Mouse (Mus musculus): ENCODE results near the gene Eef1akmt2. TPM values are rescaled to one million over a fixed set of nuclear protein-coding genes. Genes with fewer than 3 reads are reported as not detected.
A peak's percentile ranks its signal among the peaks of the same experiment; 100 is the strongest.

Gene Eef1akmt2
- polyA plus RNA-seq (2016; fragmentation: Nextera tagmentation; extraction: Ambion mirVana) = 76.6 and 80.1 TPM in 2 replicates

DNA sequence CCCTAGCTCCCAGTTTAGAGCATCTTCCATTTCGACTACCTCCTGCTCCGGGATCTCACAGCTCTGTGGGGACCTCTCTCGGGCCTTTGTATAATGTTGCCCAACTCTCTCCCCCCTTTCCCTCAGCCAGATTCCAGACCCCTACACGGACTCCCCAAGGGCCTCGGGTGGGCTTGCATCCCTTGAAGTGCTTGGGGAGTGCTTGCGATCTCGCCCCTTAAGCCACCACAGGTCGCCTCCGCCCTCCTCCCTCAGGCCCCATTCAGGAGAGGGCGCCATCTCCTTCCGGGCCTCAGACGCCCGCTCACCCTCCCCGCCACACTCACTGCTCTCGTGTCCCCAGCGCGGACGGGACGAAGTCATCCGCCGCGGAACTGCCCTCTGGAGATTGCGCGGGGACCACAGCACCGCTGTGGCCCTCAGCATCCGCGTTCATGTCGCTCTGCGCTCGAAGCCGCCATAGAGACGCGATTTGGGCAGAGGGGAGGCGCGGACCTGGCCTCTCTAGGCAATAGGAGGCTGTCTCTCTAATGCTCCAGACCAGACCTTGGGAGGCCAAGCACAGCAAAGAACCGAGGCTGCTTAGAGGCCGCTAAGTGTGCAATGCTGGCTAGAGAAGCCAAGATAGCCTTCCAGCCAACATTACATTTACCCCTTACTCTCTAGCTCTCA is at the start of gene Eef1akmt2:
Gene Eef1akmt2 (minus strand): TSS at position 501 of the 672 bp plus-strand sequence.
- H3K27me3 ChIP-seq (ENCODE audit: insufficient read depth, poor library complexity, severe bottlenecking) = no peaks in the 10 kb centered on the region
- peak within 1 kb of the TSS; percentile 74 for H3K4me3 ChIP-seq
- peak; percentile 90 for DNase-seq (ENCODE audit: low spot score)
- WGBS = under 1% methylated on average over 37 of the region's 37 CpGs
- no peaks in the 10 kb centered on the region for H3K9me3 ChIP-seq
- peaks cover 33% of the 10 kb centered on the region for H3K36me3 ChIP-seq
- H3K27ac ChIP-seq = peak within 1 kb of the TSS; percentile 98
- peaks cover 18% of the 10 kb centered on the region for H3K4me1 ChIP-seq (replicated peaks)

- no peaks in the 10 kb centered on the region for H3K4me1 ChIP-seq (replicated peaks)
- H3K27me3 ChIP-seq (ENCODE audit: insufficient read depth, poor library complexity, severe bottlenecking) = no peaks in the 10 kb centered on the region
- no peak overlapping the region for H3K27ac ChIP-seq
- no peak overlapping the region for H3K4me3 ChIP-seq
- DNase-seq (ENCODE audit: low spot score) = no peak
- WGBS = 64% methylated on average over 2 of the region's 2 CpGs
- no peaks in the 10 kb centered on the region for H3K36me3 ChIP-seq
- H3K9me3 ChIP-seq = no peaks in the 10 kb centered on the region
These were observed 48.5 kb upstream of the Eef1akmt2 start for GRCm38 (mm10) chr7:132900826-132901531.

GRCm38 (mm10) chr7:132898234-132898633 is 45.8 kb upstream of the Eef1akmt2 start:
- Histone ChIP-seq H3K9me3 (no peaks in the 10 kb centered on the region), H3K4me3 (no peak overlapping the region), H3K27ac (no peak overlapping the region), H3K36me3 (no peaks in the 10 kb centered on the region), H3K27me3 (ENCODE audit: insufficient read depth, poor library complexity, severe bottlenecking) (no peaks in the 10 kb centered on the region), H3K4me1 (replicated peaks) (no peaks in the 10 kb centered on the region)
- 91% methylated on average over 2 of the region's 2 CpGs for WGBS
- no peak for DNase-seq (ENCODE audit: low spot score)

GRCm38 (mm10) chr7:132897258-132897657 is 44.8 kb upstream of the Eef1akmt2 start:
- H3K4me3 ChIP-seq = no peak overlapping the region
- H3K9me3 ChIP-seq = no peaks in the 10 kb centered on the region
- no peaks in the 10 kb centered on the region for H3K36me3 ChIP-seq
- DNase-seq (ENCODE audit: low spot score) = no peak
- no peak overlapping the region for H3K27ac ChIP-seq
- H3K4me1 ChIP-seq (replicated peaks) = 0 out of 2 replicates have a peak, but pooled peaks cover 1% of the 10 kb centered on the region
- WGBS = 85% methylated on average over 10 of the region's 10 CpGs
- H3K27me3 ChIP-seq (ENCODE audit: insufficient read depth, poor library complexity, severe bottlenecking) = no peaks in the 10 kb centered on the region

GRCm38 (mm10) chr7:132896206-132896815 is 43.8 kb upstream of the Eef1akmt2 start:
- no peak for DNase-seq (ENCODE audit: low spot score)
- Histone ChIP-seq H3K36me3 (no peaks in the 10 kb centered on the region), H3K27ac (no peak overlapping the region), H3K4me1 (replicated peaks) (0 out of 2 replicates have a peak, but pooled peaks cover 4% of the 10 kb centered on the region), H3K27me3 (ENCODE audit: insufficient read depth, poor library complexity, severe bottlenecking) (no peaks in the 10 kb centered on the region), H3K4me3 (no peak overlapping the region), H3K9me3 (no peaks in the 10 kb centered on the region)
- 89% methylated on average over 9 of the region's 9 CpGs for WGBS

GRCm38 (mm10) chr7:132894841-132895555 is 42.5 kb upstream of the Eef1akmt2 start:
- Histone ChIP-seq H3K36me3 (no peaks in the 10 kb centered on the region), H3K27ac (no peak overlapping the region), H3K9me3 (no peaks in the 10 kb centered on the region), H3K27me3 (ENCODE audit: insufficient read depth, poor library complexity, severe bottlenecking) (no peaks in the 10 kb centered on the region), H3K4me1 (replicated peaks) (0 out of 2 replicates have a peak, but pooled peaks cover 4% of the 10 kb centered on the region), H3K4me3 (no peak overlapping the region)
- DNase-seq (ENCODE audit: low spot score) = no peak
- WGBS = 83% methylated on average over 7 of the region's 7 CpGs

- Histone ChIP-seq H3K9me3 (no peaks in the 10 kb centered on the region), H3K27me3 (ENCODE audit: insufficient read depth, poor library complexity, severe bottlenecking) (no peaks in the 10 kb centered on the region), H3K36me3 (no peaks in the 10 kb centered on the region), H3K27ac (no peak overlapping the region), H3K4me3 (no peak overlapping the region), H3K4me1 (replicated peaks) (0 out of 2 replicates have a peak, but pooled peaks cover 4% of the 10 kb centered on the region)
- WGBS = 78% methylated on average over 1 of the region's 1 CpGs
- no peak for DNase-seq (ENCODE audit: low spot score)
These were observed 40.9 kb upstream of the Eef1akmt2 start for GRCm38 (mm10) chr7:132893336-132893735.

DNA sequence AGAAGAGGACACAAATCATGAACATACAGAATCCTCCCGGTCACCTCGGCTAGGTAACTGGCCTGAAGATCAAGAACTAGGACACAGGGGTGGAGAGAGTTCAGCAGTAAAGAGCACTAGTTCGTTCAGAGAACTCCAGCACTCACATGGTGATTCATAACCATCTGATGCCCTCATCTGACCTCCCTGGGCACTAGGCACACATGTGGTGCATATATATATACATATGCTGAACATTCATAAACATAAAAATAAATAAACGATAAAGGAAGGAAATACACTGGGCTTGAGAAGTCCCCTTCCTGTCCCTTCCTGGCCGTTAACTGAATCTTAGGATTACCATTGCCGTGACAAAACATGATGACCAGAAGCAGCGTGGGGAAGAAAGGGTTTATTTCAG is 40.3 kb upstream of the Eef1akmt2 start:
- no peak for DNase-seq (ENCODE audit: low spot score)
- H3K4me1 ChIP-seq (replicated peaks) = 0 out of 2 replicates have a peak, but pooled peaks cover 4% of the 10 kb centered on the region
- H3K4me3 ChIP-seq = no peak overlapping the region
- H3K27me3 ChIP-seq (ENCODE audit: insufficient read depth, poor library complexity, severe bottlenecking) = no peaks in the 10 kb centered on the region
- H3K9me3 ChIP-seq = no peaks in the 10 kb centered on the region
- no peak overlapping the region for H3K27ac ChIP-seq
- 86% methylated on average over 7 of the region's 7 CpGs for WGBS
- no peaks in the 10 kb centered on the region for H3K36me3 ChIP-seq

GRCm38 (mm10) chr7:132892311-132892661 is 39.8 kb upstream of the Eef1akmt2 start:
- H3K9me3 ChIP-seq = no peaks in the 10 kb centered on the region
- no peak for DNase-seq (ENCODE audit: low spot score)
- H3K27ac ChIP-seq = no peak overlapping the region
- no peaks in the 10 kb centered on the region for H3K27me3 ChIP-seq (ENCODE audit: insufficient read depth, poor library complexity, severe bottlenecking)
- no peaks in the 10 kb centered on the region for H3K36me3 ChIP-seq
- no peak overlapping the region for H3K4me3 ChIP-seq
- WGBS = 46% methylated on average over 4 of the region's 4 CpGs
- H3K4me1 ChIP-seq (replicated peaks) = peaks cover 7% of the 10 kb centered on the region; the same call in 1 of the 2 replicates

- Histone ChIP-seq H3K4me3 (no peak overlapping the region), H3K9me3 (no peaks in the 10 kb centered on the region), H3K27ac (no peak overlapping the region), H3K4me1 (replicated peaks) (peaks cover 10% of the 10 kb centered on the region; the same call in 1 of the 2 replicates), H3K27me3 (ENCODE audit: insufficient read depth, poor library complexity, severe bottlenecking) (no peaks in the 10 kb centered on the region), H3K36me3 (no peaks in the 10 kb centered on the region)
- no peak for DNase-seq (ENCODE audit: low spot score)
- 85% methylated on average over 5 of the region's 5 CpGs for WGBS
These were observed 39.3 kb upstream of the Eef1akmt2 start for GRCm38 (mm10) chr7:132891561-132892310.

- H3K36me3 ChIP-seq = peaks cover 6% of the 10 kb centered on the region; the same call in 1 of the 2 replicates
- H3K4me1 ChIP-seq (replicated peaks) = peaks cover 10% of the 10 kb centered on the region; the same call in 1 of the 2 replicates
- WGBS = 88% methylated on average over 5 of the region's 5 CpGs
- no peaks in the 10 kb centered on the region for H3K9me3 ChIP-seq
- H3K27me3 ChIP-seq (ENCODE audit: insufficient read depth, poor library complexity, severe bottlenecking) = no peaks in the 10 kb centered on the region
- no peak overlapping the region for H3K27ac ChIP-seq
- H3K4me3 ChIP-seq = no peak overlapping the region
- DNase-seq (ENCODE audit: low spot score) = no peak
These were observed 37.7 kb upstream of the Eef1akmt2 start for GRCm38 (mm10) chr7:132890201-132890600.

- Histone ChIP-seq H3K27ac (no peak overlapping the region), H3K4me1 (replicated peaks) (peaks cover 10% of the 10 kb centered on the region; the same call in 1 of the 2 replicates), H3K4me3 (no peak overlapping the region), H3K27me3 (ENCODE audit: insufficient read depth, poor library complexity, severe bottlenecking) (no peaks in the 10 kb centered on the region), H3K36me3 (peaks cover 11% of the 10 kb centered on the region), H3K9me3 (no peaks in the 10 kb centered on the region)
- DNase-seq (ENCODE audit: low spot score) = no peak
- 94% methylated on average over 8 of the region's 8 CpGs for WGBS
These were observed 37.2 kb upstream of the Eef1akmt2 start for GRCm38 (mm10) chr7:132889691-132890090.
